Mouse (Mus musculus) frontal cortex, adult 2 months (tissue): ENCODE measurements around the gene Sh3bgrl. TPM values are rescaled to one million over a fixed set of nuclear protein-coding genes. Genes with fewer than 3 reads are reported as not detected.
A peak's percentile ranks its signal among the peaks of the same experiment; 100 is the strongest.
"Not testable (repeated sequence)": the region's sequence is repeated elsewhere in the genome, so short reads cannot be mapped to it uniquely, and the experiment has no call there.

Source experiments
- DNase-seq, 2 experiments: peaks; one replicate each; pipeline ENCODE4 v3.0.0; 2022; ENCODE audit warnings: low spot score in 1 of 2; ENCODE audit errors: extremely low spot score in 1 of 2
- polyA plus RNA-seq: library from polyadenylated mRNA; depleted of rRNA; stranded (reverse); fragments of >200 nt; gene quantifications from 2 replicates; pipeline ENCODE4 v1.2.3, GENCODE M21; 2012; rRNA removed

The Sh3bgrl gene
- 68.7 and 75.8 TPM in 2 replicates for polyA plus RNA-seq

GRCm38 (mm10) chrX:109095245-109096242 is at the start of gene Sh3bgrl:
Sh3bgrl (plus strand) TSS chrX:109095365.
- DNase-seq: peak; percentile 20 to 53

GRCm38 (mm10) chrX:109047773-109048172 is 47.4 kb upstream of the Sh3bgrl start:
- no peak for DNase-seq

GRCm38 (mm10) chrX:109071719-109072118 is 23.4 kb upstream of the Sh3bgrl start:
- no peak for DNase-seq

- DNase-seq: no peak
Measured at GRCm38 (mm10) chrX:109075716-109076115, 19.4 kb upstream of the Sh3bgrl start.

- peak in 1 of 2 experiments; percentile 40 for DNase-seq
Measured at GRCm38 (mm10) chrX:109076355-109076754, 18.8 kb upstream of the Sh3bgrl start.

- DNase-seq: not testable (repeated sequence)
Measured at GRCm38 (mm10) chrX:109079354-109079753, 15.8 kb upstream of the Sh3bgrl start.

GRCm38 (mm10) chrX:109087073-109087472 is 8.1 kb upstream of the Sh3bgrl start:
- DNase-seq: no peak

GRCm38 (mm10) chrX:109094800-109095199 is 365 bp upstream of the Sh3bgrl start:
- no peak for DNase-seq

- no peak for DNase-seq
Measured at GRCm38 (mm10) chrX:109098511-109098910, 3.3 kb downstream of the Sh3bgrl start.

GRCm38 (mm10) chrX:109100441-109100840 is 5.3 kb downstream of the Sh3bgrl start:
- no peak for DNase-seq

- no peak for DNase-seq
Measured at GRCm38 (mm10) chrX:109108117-109108805, 13.1 kb downstream of the Sh3bgrl start.

- DNase-seq: no peak
Measured at GRCm38 (mm10) chrX:109112885-109113284, 17.7 kb downstream of the Sh3bgrl start.

GRCm38 (mm10) chrX:109113401-109114280 is 18.5 kb downstream of the Sh3bgrl start:
- no peak for DNase-seq

- DNase-seq: no peak
Measured at GRCm38 (mm10) chrX:109119829-109120826, 25.0 kb downstream of the Sh3bgrl start.

GRCm38 (mm10) chrX:109121161-109121560 is 26.0 kb downstream of the Sh3bgrl start:
- no peak for DNase-seq

GRCm38 (mm10) chrX:109122670-109123069 is 27.5 kb downstream of the Sh3bgrl start:
- DNase-seq: no peak

GRCm38 (mm10) chrX:109123762-109124161 is 28.6 kb downstream of the Sh3bgrl start:
- no peak for DNase-seq

GRCm38 (mm10) chrX:109126847-109127246 is 31.7 kb downstream of the Sh3bgrl start:
- DNase-seq: no peak

GRCm38 (mm10) chrX:109127551-109128088 is 32.5 kb downstream of the Sh3bgrl start:
- no peak for DNase-seq
